Mouse (Mus musculus): ENCODE measurements around the gene Tbc1d8. TPM values are rescaled to one million over a fixed set of nuclear protein-coding genes. Genes with fewer than 3 reads are reported as not detected.

Gene Tbc1d8
- 9.3 and 10.0 TPM in 2 replicates for polyA plus RNA-seq (2015; fragmentation: Nextera tagmentation; extraction: Ambion mirVana)

- peaks cover 21% of the 10 kb centered on the region for H3K4me1 ChIP-seq
- H3K36me3 ChIP-seq, result no peaks in the 10 kb centered on the region
- peak within 1 kb of the TSS; percentile 98 for H3K4me2 ChIP-seq
- peak within 1 kb of the TSS; percentile 79 for H3K27ac ChIP-seq
- under 1% methylated on average over 56 of the region's 90 CpGs for WGBS
- H3K4me3 ChIP-seq, result peak within 1 kb of the TSS; percentile 63
- ATAC-seq (ENCODE audit: insufficient number of reproducible peaks, insufficient read depth, low FRiP score, low TSS enrichment, low read depth), result peak; percentile 95
- no peaks in the 10 kb centered on the region for H3K9me3 ChIP-seq
- peaks cover 20% of the 10 kb centered on the region for H3K27me3 ChIP-seq
- peak within 1 kb of the TSS; percentile 77 for H3K9ac ChIP-seq
These were observed at the start of gene Tbc1d8 for GRCm38 (mm10) chr1:39478057-39478895. TSS of gene Tbc1d8 (minus strand) at chr1:39478755.

DNA sequence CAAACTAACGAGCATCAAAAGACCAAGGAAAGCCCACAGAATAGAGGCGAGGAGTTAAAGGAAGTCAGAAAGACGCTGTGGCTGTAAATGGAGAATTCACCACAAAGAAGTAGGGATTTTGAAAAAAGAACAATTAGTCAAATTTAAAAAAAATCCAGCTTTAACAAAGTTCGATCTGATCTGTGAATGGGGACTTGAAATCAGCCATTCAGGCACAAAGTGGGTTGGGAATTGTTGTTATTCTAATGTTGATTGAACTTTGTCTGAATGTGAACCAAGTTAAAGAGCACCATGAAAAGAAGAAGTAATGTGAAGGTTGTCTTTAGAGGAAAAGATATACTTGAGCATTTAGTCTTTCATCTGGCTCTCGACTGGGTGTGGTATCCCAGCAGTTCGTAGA is 49.8 kb upstream of the Tbc1d8 start:
- no peaks in the 10 kb centered on the region for H3K36me3 ChIP-seq
- 0 out of 2 replicates have a peak, but pooled peaks cover 3% of the 10 kb centered on the region for H3K4me1 ChIP-seq
- no peaks in the 10 kb centered on the region for H3K27me3 ChIP-seq
- H3K27ac ChIP-seq, result no peak overlapping the region
- no peaks in the 10 kb centered on the region for H3K9me3 ChIP-seq
- H3K4me3 ChIP-seq, result no peak overlapping the region
- no peak for ATAC-seq (ENCODE audit: insufficient number of reproducible peaks, insufficient read depth, low FRiP score, low TSS enrichment, low read depth)
- H3K9ac ChIP-seq, result no peak overlapping the region
- no peak overlapping the region for H3K4me2 ChIP-seq
- 73% methylated on average over 6 of the region's 6 CpGs for WGBS

- WGBS, result 11% methylated on average over 7 of the region's 7 CpGs
- H3K36me3 ChIP-seq, result no peaks in the 10 kb centered on the region
- H3K4me2 ChIP-seq, result no peak overlapping the region
- no peaks in the 10 kb centered on the region for H3K27me3 ChIP-seq
- H3K4me1 ChIP-seq, result 0 out of 2 replicates have a peak, but pooled peaks cover 3% of the 10 kb centered on the region
- H3K4me3 ChIP-seq, result no peak overlapping the region
- ATAC-seq (ENCODE audit: insufficient number of reproducible peaks, insufficient read depth, low FRiP score, low TSS enrichment, low read depth), result no peak
- H3K9ac ChIP-seq, result no peak overlapping the region
- H3K27ac ChIP-seq, result no peak overlapping the region
- no peaks in the 10 kb centered on the region for H3K9me3 ChIP-seq
These were observed 48.9 kb upstream of the Tbc1d8 start for GRCm38 (mm10) chr1:39527432-39527831.

DNA sequence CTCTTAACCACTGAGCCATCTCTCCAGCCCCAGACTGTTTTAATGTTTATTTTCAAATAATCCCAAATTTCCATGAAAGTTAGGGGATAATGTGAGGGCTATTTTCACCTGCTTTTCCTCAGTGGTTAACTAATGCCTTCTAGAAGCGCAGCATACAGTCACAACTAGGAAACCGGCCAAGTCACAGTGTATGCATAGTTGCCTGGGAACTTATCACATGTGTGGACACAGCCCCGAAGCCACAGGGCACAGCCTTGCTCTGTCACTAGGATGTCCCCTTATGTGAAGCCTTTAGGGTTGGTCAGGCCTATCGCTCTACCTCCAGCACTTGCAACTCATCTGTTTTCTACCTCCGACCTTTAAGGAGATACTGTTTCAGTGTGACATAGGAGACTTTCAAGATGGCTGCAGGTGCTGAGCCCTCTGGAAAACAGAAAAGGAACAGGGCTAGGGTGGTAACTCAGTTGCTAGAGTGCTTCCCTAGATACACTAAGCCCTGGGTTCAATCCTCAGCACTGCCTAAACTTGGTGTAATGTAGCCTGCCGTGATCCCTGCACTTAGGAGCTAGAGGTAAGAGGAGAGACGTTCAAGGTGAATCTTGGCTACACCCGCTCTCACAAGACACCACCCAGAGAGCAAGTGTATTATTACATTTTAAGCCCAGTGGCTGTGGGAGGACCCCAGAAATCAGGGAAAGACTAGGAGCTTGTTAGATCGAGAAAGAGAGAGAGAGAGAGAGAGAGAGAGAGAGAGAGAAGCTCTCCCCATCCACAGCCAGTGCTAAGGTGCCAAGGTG is 48.0 kb upstream of the Tbc1d8 start:
- ATAC-seq (ENCODE audit: insufficient number of reproducible peaks, insufficient read depth, low FRiP score, low TSS enrichment, low read depth), result no peak
- 73% methylated on average over 9 of the region's 9 CpGs for WGBS

GRCm38 (mm10) chr1:39525763-39526162 is 47.2 kb upstream of the Tbc1d8 start:
- Histone ChIP-seq H3K4me3 (no peak overlapping the region), H3K36me3 (no peaks in the 10 kb centered on the region), H3K4me2 (no peak overlapping the region), H3K27me3 (no peaks in the 10 kb centered on the region), H3K27ac (no peak overlapping the region), H3K9ac (no peak overlapping the region), H3K9me3 (no peaks in the 10 kb centered on the region), H3K4me1 (0 out of 2 replicates have a peak, but pooled peaks cover 3% of the 10 kb centered on the region)
- no peak for ATAC-seq (ENCODE audit: insufficient number of reproducible peaks, insufficient read depth, low FRiP score, low TSS enrichment, low read depth)
- WGBS, result 59% methylated on average over 7 of the region's 7 CpGs

More for the DNA sequence above, 48.0 kb upstream of the Tbc1d8 start:
- H3K4me3 ChIP-seq, result no peak overlapping the region
- 0 out of 2 replicates have a peak, but pooled peaks cover 3% of the 10 kb centered on the region for H3K4me1 ChIP-seq
- H3K27me3 ChIP-seq, result no peaks in the 10 kb centered on the region
- no peaks in the 10 kb centered on the region for H3K36me3 ChIP-seq
- H3K9me3 ChIP-seq, result no peaks in the 10 kb centered on the region
- no peak overlapping the region for H3K9ac ChIP-seq
- H3K4me2 ChIP-seq, result no peak overlapping the region
- H3K27ac ChIP-seq, result no peak overlapping the region

GRCm38 (mm10) chr1:39522519-39522918 is 44.0 kb upstream of the Tbc1d8 start:
- Histone ChIP-seq H3K9me3 (no peaks in the 10 kb centered on the region), H3K36me3 (no peaks in the 10 kb centered on the region), H3K4me2 (no peak overlapping the region), H3K27me3 (no peaks in the 10 kb centered on the region), H3K4me3 (no peak overlapping the region), H3K9ac (no peak overlapping the region), H3K27ac (no peak overlapping the region), H3K4me1 (no peaks in the 10 kb centered on the region)
- no peak for ATAC-seq (ENCODE audit: insufficient number of reproducible peaks, insufficient read depth, low FRiP score, low TSS enrichment, low read depth)
- 29% methylated on average over 5 of the region's 5 CpGs for WGBS

GRCm38 (mm10) chr1:39521326-39521725 is 42.8 kb upstream of the Tbc1d8 start:
- 88% methylated on average over 7 of the region's 7 CpGs for WGBS
- H3K4me3 ChIP-seq, result no peak overlapping the region
- ATAC-seq (ENCODE audit: insufficient number of reproducible peaks, insufficient read depth, low FRiP score, low TSS enrichment, low read depth), result no peak

GRCm38 (mm10) chr1:39515303-39515991 is 36.9 kb upstream of the Tbc1d8 start:
- no peaks in the 10 kb centered on the region for H3K27me3 ChIP-seq
- H3K9me3 ChIP-seq, result no peaks in the 10 kb centered on the region
- no peak overlapping the region for H3K9ac ChIP-seq
- no peaks in the 10 kb centered on the region for H3K36me3 ChIP-seq
- ATAC-seq (ENCODE audit: insufficient number of reproducible peaks, insufficient read depth, low FRiP score, low TSS enrichment, low read depth), result no peak
- H3K4me1 ChIP-seq, result no peaks in the 10 kb centered on the region
- no peak overlapping the region for H3K27ac ChIP-seq
- H3K4me3 ChIP-seq, result no peak overlapping the region
- WGBS, result 74% methylated on average over 10 of the region's 10 CpGs
- no peak overlapping the region for H3K4me2 ChIP-seq

More at GRCm38 (mm10) chr1:39521326-39521725, 42.8 kb upstream of the Tbc1d8 start:
- H3K27me3 ChIP-seq, result no peaks in the 10 kb centered on the region
- no peaks in the 10 kb centered on the region for H3K4me1 ChIP-seq
- no peak overlapping the region for H3K27ac ChIP-seq
- H3K9me3 ChIP-seq, result no peaks in the 10 kb centered on the region
- H3K4me2 ChIP-seq, result no peak overlapping the region
- H3K36me3 ChIP-seq, result no peaks in the 10 kb centered on the region
- no peak overlapping the region for H3K9ac ChIP-seq

DNA sequence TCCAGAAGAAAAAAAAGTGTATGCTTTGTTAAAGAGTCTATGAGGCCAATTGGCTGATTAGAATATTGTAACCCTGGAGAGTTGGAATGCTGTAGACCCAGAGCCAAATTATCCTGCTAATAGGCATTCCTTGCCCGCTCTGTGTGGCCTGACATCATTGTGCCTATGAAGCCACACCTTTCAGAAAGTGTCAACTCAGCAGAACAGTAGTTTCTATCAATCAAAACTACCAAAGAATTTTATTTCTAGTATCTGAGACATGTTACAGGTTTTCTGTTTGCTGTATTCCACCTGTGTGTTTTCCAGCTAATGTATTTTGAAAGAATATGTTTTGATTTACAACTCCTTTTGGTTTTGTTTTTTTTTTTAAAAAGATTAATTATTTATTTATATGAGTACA is 33.6 kb upstream of the Tbc1d8 start:
- no peaks in the 10 kb centered on the region for H3K27me3 ChIP-seq
- no peak overlapping the region for H3K4me3 ChIP-seq
- peaks cover 7% of the 10 kb centered on the region for H3K4me1 ChIP-seq
- no peak for ATAC-seq (ENCODE audit: insufficient number of reproducible peaks, insufficient read depth, low FRiP score, low TSS enrichment, low read depth)
- no peak overlapping the region for H3K9ac ChIP-seq
- no peak overlapping the region for H3K27ac ChIP-seq
- H3K9me3 ChIP-seq, result no peaks in the 10 kb centered on the region
- H3K36me3 ChIP-seq, result no peaks in the 10 kb centered on the region
- WGBS, result 74% methylated on average over 1 of the region's 1 CpGs
- H3K4me2 ChIP-seq, result no peak overlapping the region

DNA sequence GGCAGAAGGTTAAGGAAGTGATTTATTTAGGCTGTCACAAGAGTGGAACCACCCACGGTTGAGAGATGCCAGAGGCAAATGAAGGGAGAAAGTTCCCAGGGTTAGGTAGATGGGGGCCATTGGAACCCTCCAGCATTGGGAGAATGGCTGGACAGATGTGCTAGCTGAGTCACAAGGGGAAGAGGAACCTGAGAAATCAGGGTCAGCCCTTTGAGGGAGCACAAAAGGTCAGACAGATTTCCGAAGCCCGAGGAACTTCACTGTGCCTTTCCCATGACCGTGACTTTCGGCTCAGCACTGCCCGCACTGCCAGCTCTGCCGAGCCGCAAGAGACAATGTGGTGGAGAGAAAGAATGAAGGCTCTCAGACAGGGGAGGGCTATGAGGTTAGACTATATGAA is 33.2 kb upstream of the Tbc1d8 start:
- H3K4me2 ChIP-seq, result no peak overlapping the region
- no peaks in the 10 kb centered on the region for H3K36me3 ChIP-seq
- H3K4me3 ChIP-seq, result no peak overlapping the region
- H3K4me1 ChIP-seq, result peaks cover 7% of the 10 kb centered on the region
- no peak overlapping the region for H3K27ac ChIP-seq
- H3K27me3 ChIP-seq, result no peaks in the 10 kb centered on the region
- ATAC-seq (ENCODE audit: insufficient number of reproducible peaks, insufficient read depth, low FRiP score, low TSS enrichment, low read depth), result no peak
- H3K9me3 ChIP-seq, result no peaks in the 10 kb centered on the region
- WGBS, result 73% methylated on average over 8 of the region's 8 CpGs
- no peak overlapping the region for H3K9ac ChIP-seq

GRCm38 (mm10) chr1:39505600-39505999 is 27.0 kb upstream of the Tbc1d8 start:
- Histone ChIP-seq H3K27me3 (no peaks in the 10 kb centered on the region), H3K9me3 (no peaks in the 10 kb centered on the region), H3K4me3 (no peak overlapping the region), H3K4me1 (peaks cover 7% of the 10 kb centered on the region), H3K9ac (no peak overlapping the region), H3K27ac (no peak overlapping the region), H3K36me3 (no peaks in the 10 kb centered on the region), H3K4me2 (no peak overlapping the region)
- 58% methylated on average over 9 of the region's 9 CpGs for WGBS
- no peak for ATAC-seq (ENCODE audit: insufficient number of reproducible peaks, insufficient read depth, low FRiP score, low TSS enrichment, low read depth)
